Mouse (Mus musculus) kidney, embryonic 16.5 days (tissue): ENCODE results near the gene 4930412O13Rik. TPM values are rescaled to one million over a fixed set of nuclear protein-coding genes. Genes with fewer than 3 reads are reported as not detected.
A peak's percentile ranks its signal among the peaks of the same experiment; 100 is the strongest.

Source experiments
- ATAC-seq: fragments of 200-750 bp; cut with Nextera tagmentation; 2 replicates; pipeline ENCODE4 v1.8.0; 2017; ENCODE audit warnings: moderate TSS enrichment; ENCODE audit not compliant: low FRiP score, low TSS enrichment
- H3K27ac ChIP-seq: fragments of 300-500 bp; sonication (generic); 2 replicates; pipeline ENCODE4 v1.5.1; 2014; ENCODE audit warnings: low read length
- H3K27me3 ChIP-seq: fragments of 300-500 bp; sonication (generic); 2 replicates; pipeline ENCODE4 v1.6.1; 2014; ENCODE audit warnings: low read length, control low read depth, mixed read lengths; ENCODE audit not compliant: insufficient read depth
- H3K36me3 ChIP-seq: fragments of 300-500 bp; sonication (generic); 2 replicates; pipeline ENCODE4 v1.6.1; 2014; ENCODE audit warnings: low read length, control low read depth, mixed read lengths; ENCODE audit not compliant: insufficient read depth
- H3K4me1 ChIP-seq: fragments of 300-500 bp; sonication (generic); 2 replicates; pipeline ENCODE4 v1.6.1; 2014; ENCODE audit warnings: low read length, control low read depth, mixed read lengths; ENCODE audit not compliant: insufficient read depth
- H3K4me2 ChIP-seq: fragments of 300-500 bp; sonication (generic); replicated peaks from 2 replicates; pipeline ENCODE4 v1.6.1; 2014; ENCODE audit warnings: low read depth, low read length
- H3K4me3 ChIP-seq: fragments of 300-500 bp; sonication (generic); 2 replicates; pipeline ENCODE4 v1.5.1; 2014; ENCODE audit warnings: mild to moderate bottlenecking, low read length
- H3K9ac ChIP-seq: fragments of 300-500 bp; sonication (generic); replicated peaks from 2 replicates; pipeline ENCODE4 v1.6.1; 2014; ENCODE audit warnings: low read length
- H3K9me3 ChIP-seq: fragments of 300-500 bp; sonication (generic); 2 replicates; pipeline ENCODE4 v1.6.1; 2016; ENCODE audit warnings: low read length, control low read depth
- WGBS: fragments of 180-500 bp; shearing (Covaris S2); extraction: QIAGEN DNeasy Blood & Tissue Kit; methylation state at CpG from one replicate; pipeline ENCODE4 v1.1.7; 2014; 5-methylcytosine and 5-hydroxymethylcytosine counted together
- polyA plus RNA-seq: library from polyadenylated mRNA; unstranded; fragments of >200 nt; fragmentation: Nextera tagmentation; extraction: Ambion mirVana; gene quantifications from 2 replicates; pipeline ENCODE4 v1.2.1, GENCODE M21; 2015

The 4930412O13Rik gene
- polyA plus RNA-seq, 1 experiment from 2014 or later: 2.8 TPM

DNA sequence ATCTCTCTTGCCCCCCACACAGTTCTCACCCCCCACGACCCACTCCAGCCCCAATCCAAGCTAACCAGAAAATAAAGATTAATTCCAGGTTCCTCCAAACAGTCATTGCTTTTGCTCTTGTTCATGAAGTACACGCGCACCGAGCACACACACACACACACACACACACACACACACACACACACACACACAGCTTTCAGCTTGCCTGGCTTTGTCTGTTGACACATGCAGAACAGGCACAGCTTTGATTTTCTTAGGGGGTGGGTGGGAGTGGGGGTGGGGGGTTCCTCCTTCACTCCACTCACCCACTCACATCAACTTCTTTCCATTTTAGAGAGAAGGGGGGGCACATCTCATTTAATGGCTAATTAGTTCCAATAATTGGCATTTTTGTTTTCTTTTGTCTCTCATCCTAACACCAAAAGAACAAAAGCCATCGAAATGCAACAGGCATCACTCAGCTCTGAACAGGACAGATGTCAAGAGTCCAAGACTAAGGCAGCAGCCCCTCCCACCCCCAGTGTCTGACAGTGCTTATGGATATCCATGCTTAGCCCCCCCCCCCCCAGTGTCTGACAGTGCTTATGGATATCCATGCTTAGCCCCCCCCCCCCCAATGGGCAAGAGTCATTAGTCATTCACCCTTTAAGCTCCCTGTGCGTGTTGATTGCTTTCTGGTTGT lies 12.4 kb downstream of the 4930412O13Rik start:
- H3K9ac ChIP-seq: no peak overlapping the region
- no peak overlapping the region for H3K4me2 ChIP-seq
- no peaks in the 10 kb centered on the region for H3K36me3 ChIP-seq
- peaks cover 93% of the 10 kb centered on the region for H3K27me3 ChIP-seq
- H3K4me3 ChIP-seq: no peak overlapping the region
- H3K27ac ChIP-seq: no peak overlapping the region
- ATAC-seq: no peak
- WGBS: 7% methylated on average over 6 of the region's 6 CpGs
- peaks cover 7% of the 10 kb centered on the region; the same call in 1 of the 2 replicates for H3K4me1 ChIP-seq
- no peaks in the 10 kb centered on the region for H3K9me3 ChIP-seq

DNA sequence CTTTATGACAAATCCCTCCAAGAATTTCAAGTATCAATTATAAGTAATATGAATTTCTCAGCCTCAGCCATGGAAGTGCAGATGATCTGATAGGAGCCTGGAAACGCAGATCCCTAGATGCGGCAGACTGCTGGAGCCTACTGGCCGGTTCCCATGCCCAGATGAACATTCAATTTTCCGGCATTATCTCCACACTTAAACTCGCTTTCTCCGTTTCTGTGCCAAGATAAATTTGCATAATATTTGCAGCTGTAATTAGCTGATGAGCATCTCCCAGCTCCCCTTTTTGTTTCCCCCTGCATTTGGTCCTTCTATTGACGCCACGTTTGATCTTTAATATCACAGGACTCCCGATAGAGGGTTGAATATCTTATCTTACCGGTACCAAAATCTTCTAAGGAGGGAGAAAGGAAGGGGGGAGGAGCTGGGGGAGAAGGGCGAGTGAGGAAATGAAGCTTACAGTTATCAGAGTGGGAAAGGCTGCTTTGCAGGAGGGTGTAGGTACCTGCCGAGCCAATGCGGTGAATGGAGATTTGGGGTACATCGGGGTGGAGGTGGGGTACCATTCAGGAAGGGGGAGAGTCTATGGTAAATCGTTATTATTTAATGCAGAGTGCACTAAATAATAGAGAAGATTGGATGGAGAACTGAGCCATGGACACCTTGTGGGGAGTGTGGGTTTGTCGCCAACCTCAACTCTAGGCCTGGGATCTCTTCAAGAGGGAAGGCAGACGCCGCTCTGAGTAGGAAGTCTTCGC lies 14.0 kb downstream of the 4930412O13Rik start:
- peaks cover 91% of the 10 kb centered on the region for H3K27me3 ChIP-seq
- no peak for ATAC-seq
- H3K4me1 ChIP-seq: peaks cover 7% of the 10 kb centered on the region; the same call in 1 of the 2 replicates
- H3K36me3 ChIP-seq: no peaks in the 10 kb centered on the region
- no peak overlapping the region for H3K9ac ChIP-seq
- no peak overlapping the region for H3K4me3 ChIP-seq
- no peak overlapping the region for H3K4me2 ChIP-seq
- no peaks in the 10 kb centered on the region for H3K9me3 ChIP-seq
- WGBS: 7% methylated on average over 19 of the region's 19 CpGs
- H3K27ac ChIP-seq: no peak overlapping the region

DNA sequence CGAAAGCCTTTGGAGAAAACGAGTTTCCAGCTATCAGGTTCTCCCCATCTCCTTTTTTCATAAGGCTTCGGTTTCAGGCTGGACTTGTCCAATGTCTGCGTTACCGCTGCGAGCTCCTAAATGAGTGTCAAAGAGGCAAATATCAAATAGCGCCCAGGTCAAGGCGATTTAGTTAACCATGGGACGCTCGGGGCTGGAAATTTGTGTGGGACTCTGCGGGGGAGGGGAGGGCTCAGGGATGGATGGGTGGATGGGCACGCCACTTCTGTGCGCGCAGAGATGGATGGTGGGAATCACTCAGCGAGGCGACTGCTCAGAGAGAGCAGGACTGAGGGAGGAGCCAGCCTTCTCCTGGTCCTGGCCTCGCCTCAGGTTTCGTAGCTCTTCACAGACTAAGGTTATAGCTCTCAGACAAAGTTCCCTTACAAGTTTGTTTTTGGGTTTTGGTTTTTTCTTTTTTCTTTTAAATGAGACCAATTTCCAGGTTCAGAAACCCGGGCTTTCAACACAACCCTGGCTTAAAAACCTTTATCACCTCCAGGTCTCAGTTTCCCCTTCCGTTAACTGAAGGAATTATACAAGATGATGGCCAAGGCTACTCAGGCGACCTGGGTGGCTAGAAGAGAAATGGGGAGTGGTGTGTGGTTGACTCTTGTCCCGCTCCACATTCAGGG lies 15.2 kb downstream of the 4930412O13Rik start:
- 0 out of 2 replicates have a peak, but pooled peaks have one; percentile 57 for ATAC-seq
- peaks cover 82% of the 10 kb centered on the region for H3K27me3 ChIP-seq
- H3K4me1 ChIP-seq: peaks cover 7% of the 10 kb centered on the region; the same call in 1 of the 2 replicates
- H3K9me3 ChIP-seq: no peaks in the 10 kb centered on the region
- no peaks in the 10 kb centered on the region for H3K36me3 ChIP-seq
- H3K4me2 ChIP-seq: peak overlapping the region; percentile 37
- H3K9ac ChIP-seq: no peak overlapping the region
- H3K27ac ChIP-seq: no peak overlapping the region
- H3K4me3 ChIP-seq: peak overlapping the region; percentile 12
- WGBS: 1% methylated on average over 22 of the region's 22 CpGs

DNA sequence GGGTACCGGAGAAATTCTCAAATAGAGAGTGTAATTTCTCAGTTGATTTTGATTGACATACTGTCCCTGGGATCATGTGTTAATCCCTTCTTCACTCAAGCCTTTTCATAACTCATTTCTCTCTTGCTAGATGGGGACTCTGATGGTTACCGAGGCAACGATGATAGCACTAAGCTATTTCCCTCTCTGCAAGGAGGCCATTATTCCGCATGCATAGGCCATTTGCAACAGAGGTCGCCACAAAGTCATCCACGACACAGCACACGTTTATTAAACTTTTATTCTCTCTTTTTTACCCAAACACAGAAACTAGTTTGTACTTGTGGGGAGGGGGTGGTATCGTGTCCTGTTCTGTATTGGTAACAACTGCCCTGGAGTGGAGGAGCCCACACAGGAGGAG lies 16.8 kb downstream of the 4930412O13Rik start:
- no peaks in the 10 kb centered on the region for H3K9me3 ChIP-seq
- peaks cover 74% of the 10 kb centered on the region for H3K27me3 ChIP-seq
- no peak overlapping the region; the same call in 1 of the 2 replicates for H3K27ac ChIP-seq
- no peak overlapping the region for H3K4me2 ChIP-seq
- no peak overlapping the region for H3K9ac ChIP-seq
- no peak overlapping the region for H3K4me3 ChIP-seq
- 8% methylated on average over 8 of the region's 8 CpGs for WGBS
- H3K36me3 ChIP-seq: no peaks in the 10 kb centered on the region
- H3K4me1 ChIP-seq: peaks cover 7% of the 10 kb centered on the region; the same call in 1 of the 2 replicates
- no peak for ATAC-seq

DNA sequence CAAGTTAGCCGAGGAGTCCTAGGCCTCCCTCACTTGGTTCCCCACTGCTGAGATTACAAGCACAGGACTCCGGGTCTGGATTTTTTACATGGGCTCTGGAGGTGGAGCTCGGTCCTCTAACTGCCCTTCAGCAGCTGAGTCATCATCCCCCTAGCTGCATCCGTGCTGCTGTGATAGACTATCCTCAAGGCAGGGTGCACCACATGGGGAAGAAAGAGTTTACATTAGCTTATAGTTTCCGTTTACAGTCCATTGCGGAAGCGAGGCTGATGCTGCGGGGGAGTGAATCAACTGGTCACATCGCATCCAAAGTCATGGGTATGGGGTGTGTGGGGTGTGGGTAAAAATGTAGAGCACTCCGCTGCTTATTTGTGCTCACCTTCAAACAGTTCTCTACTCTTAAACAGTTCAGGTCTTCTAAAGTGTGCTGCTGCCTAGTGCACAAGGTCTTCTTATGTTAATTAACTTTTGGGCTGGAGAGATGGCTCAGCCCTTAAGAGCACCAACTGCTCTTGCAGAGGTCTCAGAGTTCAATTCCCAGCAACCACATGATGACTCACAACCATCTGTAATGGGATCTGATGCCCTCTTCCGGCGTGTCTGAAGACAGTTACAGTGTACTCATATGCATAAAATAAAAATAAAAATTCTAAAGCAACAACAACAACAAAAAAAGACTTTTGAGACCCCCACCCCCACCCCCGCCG lies 23.0 kb downstream of the 4930412O13Rik start:
- no peak for ATAC-seq
- no peaks in the 10 kb centered on the region for H3K36me3 ChIP-seq
- peaks cover 13% of the 10 kb centered on the region for H3K27me3 ChIP-seq
- H3K4me2 ChIP-seq: no peak overlapping the region
- no peak overlapping the region for H3K9ac ChIP-seq
- 58% methylated on average over 14 of the region's 14 CpGs for WGBS
- peaks cover 5% of the 10 kb centered on the region; the same call in 1 of the 2 replicates for H3K4me1 ChIP-seq
- no peak overlapping the region for H3K4me3 ChIP-seq
- H3K9me3 ChIP-seq: no peaks in the 10 kb centered on the region
- H3K27ac ChIP-seq: no peak overlapping the region

DNA sequence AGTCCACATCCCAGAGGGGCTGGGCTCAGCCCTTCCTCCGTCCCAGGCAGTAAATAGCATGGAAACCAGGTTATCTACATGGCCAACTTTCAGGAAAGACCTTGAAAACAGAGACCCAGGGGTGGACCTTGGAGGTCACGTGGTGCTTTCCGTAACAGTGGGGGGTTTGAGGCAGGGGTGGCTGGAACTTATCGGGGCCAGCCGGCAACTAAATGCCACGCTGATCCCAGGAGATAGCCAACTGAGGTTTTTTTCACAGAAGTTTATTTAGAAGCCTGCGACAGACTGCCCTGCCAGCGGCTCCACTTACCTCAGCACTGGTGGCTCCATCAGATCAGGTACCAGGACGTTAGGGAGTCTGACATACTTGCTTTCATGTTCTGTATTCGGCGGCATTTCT lies 24.9 kb downstream of the 4930412O13Rik start:
- peak overlapping the region; percentile 2 for H3K9ac ChIP-seq
- H3K27ac ChIP-seq: peak overlapping the region; percentile 29; the same call in 1 of the 2 replicates
- 0 out of 2 replicates have a peak, but pooled peaks cover 5% of the 10 kb centered on the region for H3K27me3 ChIP-seq
- H3K4me3 ChIP-seq: peak overlapping the region; percentile 32
- ATAC-seq: 0 out of 2 replicates have a peak, but pooled peaks have one; percentile 20
- peak overlapping the region; percentile 37 for H3K4me2 ChIP-seq
- no peaks in the 10 kb centered on the region for H3K9me3 ChIP-seq
- peaks cover 5% of the 10 kb centered on the region; the same call in 1 of the 2 replicates for H3K4me1 ChIP-seq
- 7% methylated on average over 11 of the region's 11 CpGs for WGBS
- no peaks in the 10 kb centered on the region for H3K36me3 ChIP-seq

DNA sequence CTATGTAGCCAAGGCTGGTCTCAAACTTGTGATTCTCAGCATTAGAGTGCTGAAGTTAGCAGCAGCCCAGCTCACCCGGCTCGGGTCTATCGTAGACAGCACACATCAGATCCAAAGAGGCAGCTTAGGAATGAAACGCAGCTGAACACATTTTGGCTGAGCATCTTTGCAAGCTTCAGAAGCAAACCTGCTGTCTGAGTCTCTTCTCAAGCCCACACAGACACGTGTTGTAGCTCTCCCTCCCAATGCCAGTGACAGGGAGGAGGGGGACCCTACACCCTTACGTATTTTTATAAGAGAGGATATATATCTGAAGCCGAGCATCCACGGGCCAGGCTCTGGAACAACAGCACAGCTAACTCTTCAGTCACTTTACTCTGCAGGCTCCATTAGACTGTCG lies 36.5 kb downstream of the 4930412O13Rik start:
- H3K27me3 ChIP-seq: no peaks in the 10 kb centered on the region
- H3K9ac ChIP-seq: no peak overlapping the region
- H3K4me1 ChIP-seq: peaks cover 9% of the 10 kb centered on the region
- H3K4me3 ChIP-seq: no peak overlapping the region
- ATAC-seq: no peak
- no peak overlapping the region for H3K4me2 ChIP-seq
- no peaks in the 10 kb centered on the region for H3K9me3 ChIP-seq
- 84% methylated on average over 9 of the region's 9 CpGs for WGBS
- H3K27ac ChIP-seq: 0 out of 2 replicates have a peak overlapping the region, but pooled peaks have one; percentile 34
- peaks cover 15% of the 10 kb centered on the region for H3K36me3 ChIP-seq

DNA sequence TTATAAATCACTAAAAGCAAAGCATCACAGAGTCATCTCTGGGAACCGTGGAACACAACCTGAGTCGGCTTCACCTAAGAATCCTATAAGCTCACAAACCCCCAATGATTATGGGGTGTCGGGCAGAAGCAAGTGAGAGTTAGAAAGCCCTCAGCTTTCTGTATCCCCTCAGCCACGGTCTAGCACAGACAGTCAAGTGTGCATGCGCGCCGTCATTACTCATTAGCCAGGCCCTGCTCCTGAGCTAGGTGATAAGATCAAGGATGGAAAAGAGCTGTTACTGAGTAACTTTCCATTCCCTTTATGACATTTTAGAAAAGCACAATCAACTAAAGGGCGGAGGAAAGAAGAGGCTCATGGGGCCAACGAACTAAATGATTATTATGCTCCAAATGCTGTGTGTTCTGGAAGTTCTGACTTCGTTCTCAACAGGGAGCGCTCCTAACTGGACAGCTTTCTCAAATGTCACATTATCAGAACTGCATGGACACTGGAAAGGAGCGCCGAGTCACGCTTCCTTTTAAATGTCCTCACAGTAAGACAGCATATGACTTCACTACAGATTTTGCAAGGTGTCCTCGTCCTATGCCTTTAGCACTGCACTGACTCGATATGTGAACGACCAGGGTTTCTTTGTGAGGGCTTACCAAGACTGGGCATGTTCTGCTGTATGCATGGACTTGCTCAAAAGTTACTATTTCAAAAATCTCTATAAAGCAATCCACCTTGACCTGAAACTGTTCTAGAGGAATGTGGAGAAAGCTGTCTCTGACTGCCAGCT lies 37.8 kb downstream of the 4930412O13Rik start:
- H3K4me2 ChIP-seq: peak overlapping the region; percentile 21
- WGBS: 67% methylated on average over 17 of the region's 17 CpGs

More for the DNA sequence above, 37.8 kb downstream of the 4930412O13Rik start:
- no peaks in the 10 kb centered on the region for H3K27me3 ChIP-seq
- no peak overlapping the region; the same call in 1 of the 2 replicates for H3K9ac ChIP-seq
- peaks cover 15% of the 10 kb centered on the region for H3K36me3 ChIP-seq
- H3K9me3 ChIP-seq: no peaks in the 10 kb centered on the region
- H3K4me1 ChIP-seq: peaks cover 9% of the 10 kb centered on the region
- no peak overlapping the region for H3K4me3 ChIP-seq
- ATAC-seq: peak; percentile 92
- peak overlapping the region; percentile 90 for H3K27ac ChIP-seq
